Mouse (Mus musculus): ENCODE data around the gene Neil1.

Neil1 gene

GRCm38 (mm10) chr9:57139571-57139970 is 8.5 kb downstream of the Neil1 start:
- no peak for DNase-seq (ENCODE audit: extremely low read depth, insufficient read length, low spot score)

GRCm38 (mm10) chr9:57139110-57139509 is 9.0 kb downstream of the Neil1 start:
- no peak for DNase-seq (ENCODE audit: extremely low read depth, insufficient read length, low spot score)

GRCm38 (mm10) chr9:57138507-57138906 is 9.6 kb downstream of the Neil1 start:
- DNase-seq (ENCODE audit: extremely low read depth, insufficient read length, low spot score), result no peak

DNA sequence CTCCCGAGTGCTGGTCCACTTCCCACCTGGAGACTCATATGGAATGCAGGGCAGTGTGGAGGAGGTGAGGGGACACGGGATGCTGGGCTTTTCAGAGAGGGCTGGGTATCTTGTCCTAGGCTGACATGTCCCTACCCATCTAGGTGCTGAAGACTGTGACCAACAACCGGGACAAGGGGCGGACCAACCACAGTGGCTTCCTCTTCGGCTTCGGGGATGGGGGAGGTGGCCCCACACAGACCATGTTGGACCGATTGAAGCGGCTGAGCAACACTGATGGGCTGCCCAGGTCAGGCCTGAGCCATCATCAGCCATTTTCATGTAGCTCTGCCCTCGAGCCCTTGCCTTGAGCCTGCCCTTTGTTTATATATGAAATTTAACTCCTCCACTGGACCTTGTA is 10.3 kb downstream of the Neil1 start:
- DNase-seq (ENCODE audit: extremely low read depth, insufficient read length, low spot score), result no peak

DNA sequence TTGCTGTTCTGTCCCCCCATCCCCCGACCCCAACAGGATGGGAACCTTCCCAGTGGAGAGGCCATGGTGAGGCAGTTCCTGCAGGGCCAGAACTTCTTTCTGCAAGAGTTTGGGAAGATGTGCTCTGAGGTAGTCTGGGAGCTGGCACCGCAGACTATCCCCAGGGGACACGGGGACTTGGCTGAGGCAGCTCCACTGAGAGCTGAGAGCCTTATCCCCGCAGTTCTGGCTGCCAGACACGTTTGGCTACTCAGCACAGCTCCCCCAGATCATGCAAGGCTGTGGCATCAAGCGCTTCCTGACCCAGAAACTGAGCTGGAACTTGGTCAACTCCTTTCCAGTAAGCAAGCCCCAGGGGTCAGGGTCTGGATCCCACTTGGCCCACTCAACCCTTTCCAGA is 10.9 kb downstream of the Neil1 start:
- DNase-seq (ENCODE audit: extremely low read depth, insufficient read length, low spot score), result no peak

DNA sequence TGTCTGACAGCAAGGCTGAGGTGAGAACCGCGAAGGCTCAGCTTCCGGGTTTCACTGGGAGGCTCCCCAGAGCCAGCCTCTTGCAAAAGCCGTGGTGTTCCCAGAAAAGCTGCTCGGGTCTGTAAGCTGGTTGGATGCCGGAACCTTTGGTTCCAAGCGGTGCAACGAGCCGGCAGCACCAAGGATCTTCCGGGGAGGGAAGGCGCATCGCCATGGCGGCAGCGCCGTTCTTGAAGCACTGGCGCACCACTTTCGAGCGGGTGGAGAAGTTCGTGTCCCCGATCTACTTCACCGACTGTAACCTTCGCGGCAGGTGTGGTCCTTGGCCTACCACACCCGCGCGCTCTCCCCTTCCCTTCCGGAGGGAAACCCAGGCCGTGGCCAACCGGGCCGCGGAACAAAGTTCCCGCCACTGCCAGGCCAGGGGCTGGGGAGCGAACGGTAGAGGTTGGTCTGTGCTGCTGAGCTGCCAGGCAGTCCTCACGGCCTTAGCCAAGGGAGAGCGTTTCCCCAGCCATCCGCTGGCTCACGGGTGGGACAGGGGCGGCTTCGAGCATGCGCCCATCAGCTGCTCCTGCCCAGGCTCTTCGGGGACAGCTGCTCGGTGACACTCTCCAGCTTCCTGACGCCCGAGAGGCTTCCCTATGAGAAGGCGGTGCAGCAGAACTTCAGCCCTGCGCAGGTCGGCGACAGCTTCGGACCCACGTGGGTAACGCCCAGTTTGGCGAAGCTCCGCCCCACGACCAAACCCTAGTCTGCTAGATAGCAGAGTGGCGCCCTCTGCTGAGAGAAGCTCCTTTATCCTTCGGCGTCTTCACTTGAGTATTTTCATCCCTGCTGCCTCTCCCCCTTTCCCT is 17.3 kb downstream of the Neil1 start, which contains the start of gene Man2c1:
Gene Man2c1 (plus strand): TSS at position 114 of the 857 bp plus-strand sequence.
- DNase-seq (ENCODE audit: extremely low read depth, insufficient read length, low spot score), result peak; percentile 95

DNA sequence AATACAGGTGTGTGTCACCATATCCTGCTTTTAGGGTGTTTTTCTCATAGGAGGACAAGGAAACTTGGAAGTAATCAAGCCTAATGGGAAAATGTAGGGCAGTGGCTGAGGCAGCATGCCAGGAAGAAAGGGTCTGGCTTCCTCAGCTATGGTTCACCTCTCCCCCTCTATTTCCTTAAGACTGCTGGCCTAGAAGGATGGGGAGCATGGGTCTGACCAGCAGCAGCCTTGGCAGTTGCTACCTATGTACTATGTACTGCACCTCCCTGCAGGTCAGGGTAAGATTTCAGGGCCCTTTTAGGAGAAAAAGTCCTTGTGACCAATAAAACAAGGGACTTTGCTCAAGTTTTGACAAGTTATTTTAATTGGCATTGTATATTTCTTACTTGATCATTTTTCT is 18.5 kb downstream of the Neil1 start:
- DNase-seq (ENCODE audit: extremely low read depth, insufficient read length, low spot score), result no peak

DNA sequence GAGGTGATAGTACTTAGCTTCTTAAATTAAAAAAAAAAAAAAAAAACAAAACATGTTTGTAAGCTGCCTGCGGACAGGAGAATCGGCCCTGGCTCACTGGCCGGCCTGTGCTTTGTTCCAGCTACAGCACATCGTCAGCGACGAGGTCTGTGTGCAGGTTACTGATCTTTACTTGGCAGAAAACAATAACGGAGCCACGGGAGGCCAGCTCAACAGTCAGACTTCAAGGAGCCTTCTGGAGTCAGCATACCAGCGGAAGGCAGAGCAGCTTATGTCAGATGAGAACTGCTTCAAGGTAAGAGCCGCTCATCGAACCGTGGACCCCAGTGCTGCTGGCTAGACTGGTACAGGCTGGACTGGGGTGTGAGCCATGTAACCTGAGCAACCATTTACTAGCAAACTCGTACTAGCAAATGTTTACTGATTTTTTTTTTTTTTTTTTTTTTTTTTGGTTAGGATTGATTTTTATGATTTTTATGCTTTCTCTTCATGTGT is 30.8 kb downstream of the Neil1 start:
- no peak for DNase-seq (ENCODE audit: extremely low read depth, insufficient read length, low spot score)

All from 3134 (cell line).